Mouse (Mus musculus) limb, embryonic 10.5 days (tissue): ENCODE data around the gene Tmbim7. TPM values are rescaled to one million over a fixed set of nuclear protein-coding genes. Genes with fewer than 3 reads are reported as not detected.
"Not testable (repeated sequence)": the region's sequence is repeated elsewhere in the genome, so short reads cannot be mapped to it uniquely, and the experiment has no call there.

ENCODE experiments used
- DNase-seq: peaks from one replicate; pipeline ENCODE4 v3.0.0-alpha.2; 2017; ENCODE audit warnings: low spot score
- H3K27ac ChIP-seq: fragments of 300-500 bp; sonication (generic); 2 replicates; pipeline ENCODE4 v1.5.1; 2016; ENCODE audit warnings: mild to moderate bottlenecking
- H3K27me3 ChIP-seq: fragments of 300-500 bp; sonication (generic); 2 replicates; pipeline ENCODE4 v1.6.1; 2016; ENCODE audit warnings: low read depth, mild to moderate bottlenecking; ENCODE audit not compliant: poor library complexity, severe bottlenecking
- H3K36me3 ChIP-seq: fragments of 300-500 bp; sonication (generic); 2 replicates; pipeline ENCODE4 v1.6.1; 2016; ENCODE audit warnings: mild to moderate bottlenecking, moderate library complexity
- H3K4me1 ChIP-seq: fragments of 300-500 bp; sonication (generic); 2 replicates; pipeline ENCODE4 v1.6.1; 2016
- H3K4me3 ChIP-seq: fragments of 300-500 bp; sonication (generic); 2 replicates; pipeline ENCODE4 v1.5.1; 2016; ENCODE audit warnings: mild to moderate bottlenecking, moderate library complexity
- H3K9me3 ChIP-seq: fragments of 300-500 bp; sonication (generic); replicated peaks from 2 replicates; pipeline ENCODE4 v1.6.1; 2016; ENCODE audit warnings: mild to moderate bottlenecking
- WGBS: fragments of 180-500 bp; shearing (Covaris S2); methylation state at CpG from one replicate; pipeline ENCODE4 v1.1.7; 2016; 5-methylcytosine and 5-hydroxymethylcytosine counted together
- polyA plus RNA-seq: library from polyadenylated mRNA; unstranded; fragments of >200 nt; fragmentation: Nextera tagmentation; extraction: Ambion mirVana; gene quantifications from 2 replicates; pipeline ENCODE4 v1.2.1, GENCODE M21; 2016

Gene Tmbim7
- polyA plus RNA-seq, 1 experiment from 2014 or later = not detected

GRCm38 (mm10) chr5:3646539-3646938, 4.4 kb upstream of the Tmbim7 start:
- 37% methylated on average over 6 of the region's 6 CpGs for WGBS
- Histone ChIP-seq H3K27me3 (no peaks in the 10 kb centered on the region), H3K4me3 (peak overlapping the region; percentile 96), H3K27ac (peak overlapping the region; percentile 96), H3K4me1 (peaks cover 16% of the 10 kb centered on the region), H3K9me3 (no peaks in the 10 kb centered on the region), H3K36me3 (peaks cover 40% of the 10 kb centered on the region)
- no peak for DNase-seq

DNA sequence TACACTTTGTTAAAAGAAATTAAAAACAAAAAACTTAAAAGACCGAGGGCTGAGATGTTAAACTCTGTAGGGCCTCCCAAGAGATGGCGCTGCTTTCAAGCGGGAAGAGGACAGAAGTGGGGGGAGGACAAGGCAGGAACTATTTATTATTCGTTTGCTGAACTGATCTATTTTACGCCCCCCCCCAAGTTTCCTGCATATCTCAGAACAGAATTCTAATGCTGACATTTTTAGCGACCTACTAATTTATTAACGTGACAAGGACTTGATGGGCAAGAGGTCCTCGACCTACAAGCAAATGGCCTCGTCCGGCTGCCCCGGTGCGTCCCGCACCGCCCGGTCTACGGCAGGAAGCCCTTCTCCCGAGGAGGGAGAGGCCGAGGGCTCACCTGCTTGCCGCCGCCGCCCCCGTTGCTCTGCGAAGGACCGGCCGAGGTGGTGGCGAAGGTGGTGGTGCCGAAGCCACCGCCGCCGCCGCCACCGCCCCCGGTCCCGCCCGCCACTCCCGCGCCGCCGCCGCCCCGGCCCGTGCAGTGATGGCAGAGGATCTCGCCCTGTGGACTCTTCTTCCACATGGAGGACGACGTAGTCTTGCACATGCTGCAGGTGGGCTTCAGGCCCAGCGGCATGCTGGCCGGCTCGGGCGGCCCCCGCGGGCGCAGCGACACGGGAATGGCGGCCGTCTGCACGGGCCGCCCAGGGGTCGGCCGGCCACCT, 3.8 kb upstream of the Tmbim7 start:
- DNase-seq = peak; percentile 75
- Histone ChIP-seq H3K9me3 (no peaks in the 10 kb centered on the region), H3K4me1 (peaks cover 16% of the 10 kb centered on the region), H3K36me3 (peaks cover 34% of the 10 kb centered on the region), H3K27me3 (no peaks in the 10 kb centered on the region), H3K27ac (peak overlapping the region; percentile 96), H3K4me3 (peak overlapping the region; percentile 96)
- WGBS = under 1% methylated on average over 59 of the region's 60 CpGs

GRCm38 (mm10) chr5:3647708-3648121, 3.3 kb upstream of the Tmbim7 start:
- H3K27ac ChIP-seq = peak overlapping the region; percentile 96
- H3K4me3 ChIP-seq = peak overlapping the region; percentile 96
- peaks cover 28% of the 10 kb centered on the region for H3K36me3 ChIP-seq
- no peaks in the 10 kb centered on the region for H3K27me3 ChIP-seq
- WGBS = 1% methylated on average over 18 of the region's 46 CpGs
- peak; percentile 97 for DNase-seq
- H3K4me1 ChIP-seq = peaks cover 16% of the 10 kb centered on the region
- H3K9me3 ChIP-seq = no peaks in the 10 kb centered on the region

DNA sequence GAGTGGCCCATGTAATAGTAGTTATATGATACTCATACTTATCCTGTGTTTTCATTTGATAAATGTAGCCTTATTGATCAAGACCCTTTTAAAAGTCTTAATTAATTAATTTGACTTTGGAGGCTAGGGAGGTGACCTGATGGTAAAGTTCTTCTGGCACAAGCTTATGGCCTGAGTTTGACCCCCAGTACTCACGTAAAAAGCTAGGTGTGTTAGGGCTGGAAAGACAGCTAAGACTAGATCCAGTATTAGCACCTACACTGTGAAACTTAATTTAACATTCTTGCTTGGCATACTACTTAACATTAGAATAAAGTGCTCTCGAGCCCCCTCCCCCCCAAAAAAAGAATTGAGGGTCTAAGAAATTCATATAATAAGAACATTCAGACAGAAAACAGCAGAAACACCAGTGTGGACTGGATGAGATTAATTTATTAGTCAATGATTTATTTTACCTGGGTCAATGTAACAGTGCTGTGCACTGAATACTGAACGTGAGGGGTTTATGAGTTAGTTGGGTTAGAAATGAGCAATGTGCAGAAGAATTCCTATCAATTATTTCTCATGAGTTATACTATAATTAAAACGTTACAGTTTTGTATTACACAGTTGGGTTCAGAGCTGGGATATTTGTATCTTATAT, 2.7 kb upstream of the Tmbim7 start:
- no peaks in the 10 kb centered on the region for H3K9me3 ChIP-seq
- no peak for DNase-seq
- H3K27ac ChIP-seq = peak overlapping the region; percentile 19; the same call in 1 of the 2 replicates
- H3K4me1 ChIP-seq = peaks cover 16% of the 10 kb centered on the region
- peaks cover 22% of the 10 kb centered on the region for H3K36me3 ChIP-seq
- no peaks in the 10 kb centered on the region for H3K27me3 ChIP-seq
- peak overlapping the region; percentile 96 for H3K4me3 ChIP-seq
- WGBS = 56% methylated on average over 4 of the region's 4 CpGs

DNA sequence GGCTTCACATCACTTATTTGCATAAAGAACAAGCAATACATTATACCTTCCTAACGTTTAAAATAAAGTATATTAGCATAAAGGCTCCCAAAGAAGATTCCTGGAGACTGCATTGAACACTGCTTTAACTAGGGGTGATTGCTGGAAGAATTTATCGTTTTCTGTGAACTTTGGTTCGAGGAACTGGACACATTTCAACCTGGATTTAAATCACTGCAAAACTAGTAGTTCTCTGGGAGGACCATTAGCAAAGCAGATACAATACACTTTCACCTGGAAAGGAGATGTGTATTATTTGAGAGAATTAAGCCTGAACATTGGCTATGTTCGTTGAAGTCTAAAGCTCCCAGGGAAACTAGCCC, 2.2 kb upstream of the Tmbim7 start:
- H3K27me3 ChIP-seq = no peaks in the 10 kb centered on the region
- H3K36me3 ChIP-seq = peaks cover 17% of the 10 kb centered on the region
- H3K4me3 ChIP-seq = no peak overlapping the region
- DNase-seq = no peak
- 74% methylated on average over 4 of the region's 4 CpGs for WGBS
- H3K4me1 ChIP-seq = peaks cover 16% of the 10 kb centered on the region
- H3K9me3 ChIP-seq = no peaks in the 10 kb centered on the region
- H3K27ac ChIP-seq = no peak overlapping the region

DNA sequence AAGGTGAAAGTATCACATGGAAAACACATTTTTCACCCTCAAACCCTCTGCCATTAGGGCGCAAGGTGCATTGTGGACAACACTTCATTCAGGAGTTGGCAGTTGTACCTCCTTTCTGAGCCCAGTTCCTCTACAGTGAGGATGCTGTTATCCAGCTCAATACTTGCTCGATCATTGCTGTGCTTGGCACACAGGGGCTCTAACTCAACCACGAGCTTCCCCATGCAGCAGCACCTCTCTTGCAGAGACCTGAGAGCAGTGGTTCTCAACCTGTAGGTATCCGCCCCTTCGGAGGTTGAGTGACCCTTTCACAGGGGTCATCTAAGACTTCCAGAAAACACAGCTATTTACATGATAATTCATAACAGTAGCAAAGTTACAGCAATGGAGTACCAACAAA, 640 bp downstream of the Tmbim7 start:
- Histone ChIP-seq H3K27me3 (no peaks in the 10 kb centered on the region), H3K9me3 (no peaks in the 10 kb centered on the region), H3K36me3 (no peaks in the 10 kb centered on the region), H3K4me1 (peaks cover 4% of the 10 kb centered on the region), H3K27ac (no peak overlapping the region), H3K4me3 (no peak overlapping the region)
- WGBS = 91% methylated on average over 5 of the region's 5 CpGs
- no peak for DNase-seq

- H3K36me3 ChIP-seq, H3K4me1 ChIP-seq, H3K4me3 ChIP-seq, H3K27me3 ChIP-seq, H3K27ac ChIP-seq, DNase-seq, H3K9me3 ChIP-seq: not testable (repeated sequence)
- 95% methylated on average over 15 of the region's 25 CpGs for WGBS
Measured at GRCm38 (mm10) chr5:3652903-3653575, 2.1 kb downstream of the Tmbim7 start.

DNA sequence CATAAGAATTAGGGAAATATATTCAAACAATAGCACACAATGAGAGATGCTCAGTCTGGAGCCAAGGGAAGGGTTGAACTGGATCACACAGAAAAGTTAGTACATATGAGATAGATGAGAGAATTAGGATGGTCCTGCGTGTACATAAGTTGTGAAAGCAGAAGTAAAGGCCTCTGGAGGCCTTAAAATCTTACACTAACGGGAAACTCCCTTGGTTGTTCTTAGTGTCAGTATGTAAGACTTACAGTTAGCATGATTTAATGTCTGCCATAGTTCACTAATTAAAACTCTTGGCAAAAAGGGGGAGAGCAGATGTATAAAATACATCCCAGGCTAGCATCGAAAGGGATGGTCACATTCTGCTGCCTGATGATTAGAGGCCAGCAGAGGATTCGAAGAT, 2.8 kb downstream of the Tmbim7 start:
- H3K4me3 ChIP-seq = no peak overlapping the region
- no peaks in the 10 kb centered on the region for H3K9me3 ChIP-seq
- H3K4me1 ChIP-seq = no peaks in the 10 kb centered on the region
- WGBS = 88% methylated on average over 4 of the region's 4 CpGs
- no peaks in the 10 kb centered on the region for H3K36me3 ChIP-seq
- no peaks in the 10 kb centered on the region for H3K27me3 ChIP-seq
- no peak for DNase-seq
- no peak overlapping the region for H3K27ac ChIP-seq

DNA sequence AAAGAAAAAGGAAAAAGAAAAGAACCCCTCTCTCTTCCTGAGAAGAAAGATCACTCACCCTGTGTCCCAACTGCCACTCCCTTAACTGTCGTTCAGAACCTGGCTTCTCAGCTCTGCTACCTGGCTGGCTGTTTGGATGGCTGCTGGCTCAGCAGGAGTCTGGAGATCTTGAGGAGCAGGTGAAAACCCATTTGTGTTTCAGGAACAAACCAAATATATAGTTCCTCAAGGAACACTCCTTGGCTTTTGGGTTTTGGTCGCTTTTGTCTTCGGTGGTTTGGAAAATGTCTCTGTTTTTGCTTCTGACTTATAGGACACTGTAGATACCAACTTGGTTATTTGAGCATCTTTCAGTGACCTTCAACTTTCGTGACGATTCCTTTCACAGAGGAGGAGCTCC, 6.1 kb downstream of the Tmbim7 start, which contains the start of gene Gatad1:
Gatad1 (minus strand) TSS at position 101 of the 400 bp plus-strand sequence.
- Histone ChIP-seq H3K36me3 (no peaks in the 10 kb centered on the region), H3K4me1 (no peaks in the 10 kb centered on the region), H3K9me3 (no peaks in the 10 kb centered on the region), H3K27me3 (no peaks in the 10 kb centered on the region), H3K4me3 (no peak within 1 kb of the TSS), H3K27ac (no peak within 1 kb of the TSS)
- 80% methylated on average over 5 of the region's 5 CpGs for WGBS
- no peak for DNase-seq

DNA sequence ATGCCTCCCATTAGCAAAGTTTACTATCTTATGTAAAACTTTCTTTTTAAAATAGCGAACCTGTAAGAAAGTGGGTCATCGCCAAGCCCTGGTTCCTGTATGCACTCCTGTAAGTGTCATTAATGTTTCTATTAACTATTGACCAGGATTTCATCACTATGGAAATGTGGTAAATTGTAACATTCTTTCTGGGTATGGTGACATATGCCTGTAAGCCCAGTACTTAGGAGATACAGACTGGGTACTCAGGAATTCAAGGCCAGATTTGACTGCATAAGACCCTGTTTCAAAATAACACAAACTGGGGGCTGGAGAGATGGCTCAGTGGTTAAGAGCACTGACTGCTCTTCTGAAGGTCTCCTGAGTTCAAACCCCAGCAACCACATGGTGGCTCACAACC, 14.2 kb downstream of the Tmbim7 start:
- Histone ChIP-seq H3K27me3 (no peaks in the 10 kb centered on the region), H3K36me3 (no peaks in the 10 kb centered on the region), H3K4me3 (no peak overlapping the region), H3K27ac (no peak overlapping the region), H3K4me1 (peaks cover 12% of the 10 kb centered on the region), H3K9me3 (no peaks in the 10 kb centered on the region)
- no peak for DNase-seq
- 98% methylated on average over 2 of the region's 2 CpGs for WGBS

DNA sequence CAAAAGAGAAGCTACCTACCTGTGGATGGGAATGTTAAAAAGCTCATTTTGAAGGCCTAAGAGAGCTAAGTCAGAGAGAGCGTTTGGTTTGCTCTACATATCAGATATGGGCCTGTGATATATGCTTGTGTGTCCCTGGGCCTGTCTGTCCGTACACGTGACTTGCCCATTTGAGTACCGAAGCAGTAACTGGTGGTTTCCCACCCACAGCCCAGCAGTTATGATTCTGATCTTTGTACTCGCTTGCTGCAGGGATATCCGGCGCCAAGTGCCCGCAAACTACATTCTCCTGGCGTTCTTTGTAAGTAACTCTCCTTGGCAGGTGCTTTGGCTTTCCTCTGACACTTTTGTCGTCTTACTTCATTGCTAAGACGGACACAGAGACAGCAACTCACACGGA, 15.6 kb downstream of the Tmbim7 start:
- H3K4me3 ChIP-seq = no peak overlapping the region
- H3K9me3 ChIP-seq = no peaks in the 10 kb centered on the region
- WGBS = 86% methylated on average over 12 of the region's 12 CpGs
- peaks cover 12% of the 10 kb centered on the region for H3K4me1 ChIP-seq
- H3K36me3 ChIP-seq = no peaks in the 10 kb centered on the region
- DNase-seq = no peak
- H3K27me3 ChIP-seq = no peaks in the 10 kb centered on the region
- peak overlapping the region; percentile 54; the same call in 1 of the 2 replicates for H3K27ac ChIP-seq

GRCm38 (mm10) chr5:3669938-3670554, 19.1 kb downstream of the Tmbim7 start:
- H3K4me1 ChIP-seq = peaks cover 12% of the 10 kb centered on the region
- 92% methylated on average over 6 of the region's 6 CpGs for WGBS
- H3K4me3 ChIP-seq = no peak overlapping the region
- H3K27ac ChIP-seq = no peak overlapping the region
- H3K9me3 ChIP-seq = no peaks in the 10 kb centered on the region
- H3K36me3 ChIP-seq = no peaks in the 10 kb centered on the region
- H3K27me3 ChIP-seq = no peaks in the 10 kb centered on the region
- DNase-seq = no peak

- Histone ChIP-seq H3K4me1 (no peaks in the 10 kb centered on the region), H3K9me3 (no peaks in the 10 kb centered on the region), H3K36me3 (peaks cover 39% of the 10 kb centered on the region), H3K27me3 (no peaks in the 10 kb centered on the region), H3K27ac (no peak overlapping the region), H3K4me3 (no peak overlapping the region)
- DNase-seq = no peak
- 95% methylated on average over 8 of the region's 8 CpGs for WGBS
Measured at GRCm38 (mm10) chr5:3688298-3688697, 37.3 kb downstream of the Tmbim7 start.
